Mouse (Mus musculus) midbrain, embryonic 15.5 days (tissue): ENCODE results near the gene AL607142.1. TPM values are rescaled to one million over a fixed set of nuclear protein-coding genes. Genes with fewer than 3 reads are reported as not detected.

Experiments
- ATAC-seq: fragments of 200-750 bp; cut with Nextera tagmentation; replicated peaks from 2 replicates; pipeline ENCODE4 v1.8.0; 2017; ENCODE audit warnings: moderate TSS enrichment
- H3K27ac ChIP-seq: fragments of 300-500 bp; sonication (generic); 2 replicates; pipeline ENCODE4 v1.5.1; 2015; ENCODE audit warnings: mild to moderate bottlenecking, inconsistent platforms
- H3K27me3 ChIP-seq: fragments of 300-500 bp; sonication (generic); replicated peaks from 2 replicates; pipeline ENCODE4 v1.6.1; 2015; ENCODE audit warnings: inconsistent platforms
- H3K36me3 ChIP-seq: fragments of 300-500 bp; sonication (generic); replicated peaks from 2 replicates; pipeline ENCODE4 v1.6.1; 2015; ENCODE audit warnings: inconsistent platforms
- H3K4me1 ChIP-seq: fragments of 300-500 bp; sonication (generic); 2 replicates; pipeline ENCODE4 v1.6.1; 2015; ENCODE audit warnings: inconsistent platforms
- H3K4me2 ChIP-seq: fragments of 300-500 bp; sonication (generic); 2 replicates; pipeline ENCODE4 v1.6.1; 2015; ENCODE audit warnings: inconsistent platforms, mild to moderate bottlenecking, moderate library complexity
- H3K4me3 ChIP-seq: fragments of 300-500 bp; sonication (generic); 2 replicates; pipeline ENCODE4 v1.5.1; 2015; ENCODE audit warnings: mild to moderate bottlenecking, inconsistent platforms
- H3K9ac ChIP-seq: fragments of 300-500 bp; sonication (generic); 2 replicates; pipeline ENCODE4 v1.6.1; 2015; ENCODE audit warnings: mild to moderate bottlenecking, inconsistent platforms
- H3K9me3 ChIP-seq: fragments of 300-500 bp; sonication (generic); 2 replicates; pipeline ENCODE4 v1.6.1; 2016; ENCODE audit warnings: inconsistent platforms
- WGBS: fragments of 180-500 bp; shearing (Covaris S2); methylation state at CpG from one replicate; pipeline ENCODE4 v1.1.7; 2015; ENCODE audit warnings: mixed read lengths; 5-methylcytosine and 5-hydroxymethylcytosine counted together
- polyA plus RNA-seq: library from polyadenylated mRNA; unstranded; fragments of >200 nt; fragmentation: Nextera tagmentation; extraction: Ambion mirVana; gene quantifications from 2 replicates; pipeline ENCODE4 v1.2.1, GENCODE M21; 2015

Gene AL607142.1
- polyA plus RNA-seq, 1 experiment from 2014 or later = not detected

DNA sequence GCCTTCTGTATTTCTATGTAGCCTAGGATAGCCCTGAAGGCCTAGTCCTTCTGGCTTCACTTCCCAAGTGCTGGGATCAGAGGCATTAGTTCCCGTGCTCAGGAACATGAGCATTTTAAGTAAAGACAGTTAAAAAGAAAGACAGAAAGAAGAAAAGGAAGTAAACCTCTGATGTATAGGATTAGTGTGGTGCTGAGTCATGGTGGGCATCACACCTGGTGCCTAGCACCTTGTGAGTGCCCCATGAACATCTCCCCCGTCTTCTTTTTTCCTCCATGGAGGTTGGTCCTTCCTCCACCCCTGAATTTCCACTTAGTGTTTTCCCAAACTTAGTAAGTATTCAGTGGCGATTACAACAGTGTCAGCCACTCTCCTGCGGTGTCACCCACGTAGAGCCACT is 20.2 kb upstream of the AL607142.1 start:
- no peaks in the 10 kb centered on the region for H3K9me3 ChIP-seq
- ATAC-seq = no peak
- no peaks in the 10 kb centered on the region for H3K27me3 ChIP-seq
- no peak overlapping the region for H3K4me3 ChIP-seq
- H3K36me3 ChIP-seq = no peaks in the 10 kb centered on the region
- no peak overlapping the region for H3K9ac ChIP-seq
- 79% methylated on average over 5 of the region's 5 CpGs for WGBS
- H3K27ac ChIP-seq = no peak overlapping the region
- no peaks in the 10 kb centered on the region for H3K4me1 ChIP-seq
- H3K4me2 ChIP-seq = no peak overlapping the region

DNA sequence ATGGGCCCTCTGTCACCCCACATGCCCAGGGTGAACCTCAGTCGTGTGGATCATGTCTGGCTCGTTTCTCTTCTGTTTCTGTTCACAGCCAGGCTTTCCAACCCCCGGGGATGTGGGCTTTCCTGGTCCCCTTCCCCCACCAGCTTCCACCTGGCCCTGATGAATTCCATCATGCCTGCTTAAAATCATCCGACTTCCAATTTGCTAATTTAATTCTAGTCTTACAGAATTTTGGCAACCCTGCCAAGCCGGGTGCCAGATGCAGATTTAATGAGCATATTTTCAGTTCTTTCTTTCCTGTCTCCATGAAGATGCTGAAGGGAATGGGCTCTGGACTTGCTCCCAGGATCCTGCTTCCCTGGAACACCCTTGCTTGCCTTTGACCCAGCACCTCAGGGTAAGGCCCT is 19.7 kb upstream of the AL607142.1 start:
- ATAC-seq = no peak
- 54% methylated on average over 5 of the region's 5 CpGs for WGBS
- no peaks in the 10 kb centered on the region for H3K36me3 ChIP-seq

DNA sequence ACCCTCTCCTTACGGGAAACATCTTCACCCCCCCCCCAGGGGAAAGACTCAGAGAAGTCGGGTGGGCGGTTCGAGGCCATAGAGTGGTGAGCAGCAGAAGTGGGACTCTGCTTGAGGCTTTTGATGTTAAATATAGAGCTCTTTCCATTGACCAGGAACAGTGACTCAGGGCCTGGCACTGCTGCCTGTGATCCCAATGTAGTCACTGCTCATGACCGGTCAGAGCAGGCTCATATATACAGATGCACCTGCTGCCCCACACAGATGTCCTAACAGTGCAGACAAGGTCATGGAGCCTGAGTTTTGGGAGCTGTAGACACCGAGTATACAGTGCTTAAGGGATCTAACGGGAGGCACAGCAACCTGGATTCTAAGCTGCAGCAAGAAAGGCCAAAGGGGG is 18.9 kb upstream of the AL607142.1 start:
- H3K9me3 ChIP-seq = no peaks in the 10 kb centered on the region
- no peaks in the 10 kb centered on the region for H3K4me1 ChIP-seq
- no peak overlapping the region for H3K4me2 ChIP-seq
- no peak overlapping the region for H3K27ac ChIP-seq
- H3K9ac ChIP-seq = no peak overlapping the region
- WGBS = 86% methylated on average over 7 of the region's 7 CpGs
- H3K4me3 ChIP-seq = no peak overlapping the region
- no peaks in the 10 kb centered on the region for H3K27me3 ChIP-seq
- ATAC-seq = no peak
- no peaks in the 10 kb centered on the region for H3K36me3 ChIP-seq

More for the DNA sequence above, 19.7 kb upstream of the AL607142.1 start:
- Histone ChIP-seq H3K27me3 (no peaks in the 10 kb centered on the region), H3K9ac (no peak overlapping the region), H3K27ac (no peak overlapping the region; the same call in 1 of the 2 replicates), H3K4me1 (no peaks in the 10 kb centered on the region), H3K4me3 (no peak overlapping the region), H3K4me2 (no peak overlapping the region), H3K9me3 (no peaks in the 10 kb centered on the region)

DNA sequence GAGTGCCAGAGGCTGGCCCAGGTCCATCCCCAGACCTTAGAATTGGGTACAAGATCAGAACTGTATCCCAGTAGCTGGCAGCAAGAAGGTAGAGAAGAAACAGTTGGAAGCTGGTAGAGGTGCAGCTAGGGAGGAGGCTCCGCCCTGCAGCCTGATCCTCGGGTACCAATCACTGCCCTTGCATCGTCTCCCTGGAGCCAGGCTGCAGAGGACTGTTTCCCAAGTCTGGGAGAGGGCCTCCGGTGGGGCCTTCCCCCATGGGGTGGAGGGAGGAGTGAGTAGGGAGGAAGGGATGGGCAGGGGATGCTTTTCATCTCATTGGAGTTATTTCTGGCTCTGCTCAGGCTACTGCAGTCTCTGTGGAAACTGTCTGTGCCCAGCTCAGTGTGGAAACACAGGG is 17.7 kb upstream of the AL607142.1 start:
- Histone ChIP-seq H3K9me3 (no peaks in the 10 kb centered on the region), H3K4me1 (no peaks in the 10 kb centered on the region), H3K9ac (no peak overlapping the region), H3K4me3 (no peak overlapping the region), H3K4me2 (no peak overlapping the region), H3K27ac (no peak overlapping the region), H3K36me3 (no peaks in the 10 kb centered on the region), H3K27me3 (no peaks in the 10 kb centered on the region)
- whole genome bisulfite sequencing = 36% methylated on average over 4 of the region's 4 CpGs
- ATAC-seq = no peak

DNA sequence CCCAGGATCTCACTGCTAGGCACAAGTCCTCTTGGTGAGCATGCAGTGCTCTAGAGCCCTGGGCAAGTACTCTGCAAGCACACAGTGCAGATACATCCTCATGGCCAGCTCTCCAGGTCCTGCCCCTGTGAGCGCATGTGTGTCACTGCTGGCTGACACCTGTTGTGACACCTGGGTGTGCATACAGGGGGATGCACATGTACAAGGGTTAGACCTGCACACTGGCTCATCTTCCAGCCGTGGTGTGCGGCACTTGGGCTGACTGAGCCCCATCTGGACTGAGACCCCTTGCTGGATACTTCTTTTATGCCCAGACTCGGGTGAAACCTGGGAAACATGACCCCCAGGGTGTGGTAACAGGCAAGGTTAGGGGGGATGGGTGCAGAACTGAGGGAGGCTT is 16.5 kb upstream of the AL607142.1 start:
- no peaks in the 10 kb centered on the region for H3K9me3 ChIP-seq
- ATAC-seq = 0 out of 2 replicates have a peak, but pooled peaks have one; percentile 30
- H3K9ac ChIP-seq = no peak overlapping the region
- H3K4me3 ChIP-seq = no peak overlapping the region
- WGBS = 80% methylated on average over 4 of the region's 4 CpGs
- H3K27me3 ChIP-seq = no peaks in the 10 kb centered on the region
- H3K36me3 ChIP-seq = no peaks in the 10 kb centered on the region
- no peaks in the 10 kb centered on the region for H3K4me1 ChIP-seq
- H3K27ac ChIP-seq = no peak overlapping the region
- H3K4me2 ChIP-seq = no peak overlapping the region

DNA sequence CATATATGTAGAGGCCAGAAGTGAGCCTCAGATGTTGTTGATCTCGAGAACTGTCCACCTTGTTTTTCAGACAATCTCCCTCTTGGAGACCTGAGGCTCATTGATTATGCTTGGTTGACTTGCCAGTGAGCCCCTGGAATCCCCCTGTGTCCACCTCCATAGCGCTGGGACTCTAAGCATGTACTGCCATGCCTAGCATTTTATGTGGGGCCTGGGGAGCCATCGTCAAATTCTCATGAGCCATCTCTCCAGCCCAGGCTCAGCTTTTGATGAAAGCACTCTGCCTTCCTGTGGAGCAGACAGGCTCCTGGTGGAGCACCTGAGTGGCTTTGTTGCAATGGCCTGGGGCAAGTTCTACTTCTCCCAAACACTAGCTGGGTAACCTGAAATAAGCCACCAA is 14.9 kb upstream of the AL607142.1 start:
- no peaks in the 10 kb centered on the region for H3K36me3 ChIP-seq
- no peak overlapping the region for H3K9ac ChIP-seq
- 82% methylated on average over 3 of the region's 3 CpGs for WGBS
- H3K4me2 ChIP-seq = no peak overlapping the region
- no peaks in the 10 kb centered on the region for H3K27me3 ChIP-seq
- H3K27ac ChIP-seq = no peak overlapping the region
- H3K9me3 ChIP-seq = no peaks in the 10 kb centered on the region
- H3K4me1 ChIP-seq = no peaks in the 10 kb centered on the region
- ATAC-seq = no peak
- H3K4me3 ChIP-seq = no peak overlapping the region

DNA sequence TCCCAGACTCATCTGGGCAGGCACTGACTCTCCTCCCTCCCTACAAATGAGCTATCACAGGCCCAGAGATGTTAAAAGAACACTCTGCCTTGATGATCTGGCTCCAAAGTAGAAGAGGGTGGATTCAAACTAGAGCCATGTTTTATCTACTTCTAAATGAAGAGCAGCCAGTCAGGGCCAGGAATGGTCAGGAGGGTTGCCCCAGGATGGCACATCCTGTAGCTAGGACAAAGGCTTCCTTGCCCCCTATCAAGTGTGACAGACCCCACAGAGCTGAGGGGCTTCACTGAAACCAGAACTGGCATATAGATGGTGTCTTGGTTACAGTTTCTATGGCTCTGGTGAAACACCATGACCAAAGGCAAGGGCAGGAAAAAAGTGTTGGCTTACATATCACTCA is 12.3 kb upstream of the AL607142.1 start:
- Histone ChIP-seq H3K4me2 (no peak overlapping the region), H3K9me3 (no peaks in the 10 kb centered on the region), H3K36me3 (no peaks in the 10 kb centered on the region), H3K27ac (no peak overlapping the region), H3K27me3 (no peaks in the 10 kb centered on the region), H3K4me3 (no peak overlapping the region), H3K4me1 (no peaks in the 10 kb centered on the region), H3K9ac (no peak overlapping the region)
- ATAC-seq = no peak

DNA sequence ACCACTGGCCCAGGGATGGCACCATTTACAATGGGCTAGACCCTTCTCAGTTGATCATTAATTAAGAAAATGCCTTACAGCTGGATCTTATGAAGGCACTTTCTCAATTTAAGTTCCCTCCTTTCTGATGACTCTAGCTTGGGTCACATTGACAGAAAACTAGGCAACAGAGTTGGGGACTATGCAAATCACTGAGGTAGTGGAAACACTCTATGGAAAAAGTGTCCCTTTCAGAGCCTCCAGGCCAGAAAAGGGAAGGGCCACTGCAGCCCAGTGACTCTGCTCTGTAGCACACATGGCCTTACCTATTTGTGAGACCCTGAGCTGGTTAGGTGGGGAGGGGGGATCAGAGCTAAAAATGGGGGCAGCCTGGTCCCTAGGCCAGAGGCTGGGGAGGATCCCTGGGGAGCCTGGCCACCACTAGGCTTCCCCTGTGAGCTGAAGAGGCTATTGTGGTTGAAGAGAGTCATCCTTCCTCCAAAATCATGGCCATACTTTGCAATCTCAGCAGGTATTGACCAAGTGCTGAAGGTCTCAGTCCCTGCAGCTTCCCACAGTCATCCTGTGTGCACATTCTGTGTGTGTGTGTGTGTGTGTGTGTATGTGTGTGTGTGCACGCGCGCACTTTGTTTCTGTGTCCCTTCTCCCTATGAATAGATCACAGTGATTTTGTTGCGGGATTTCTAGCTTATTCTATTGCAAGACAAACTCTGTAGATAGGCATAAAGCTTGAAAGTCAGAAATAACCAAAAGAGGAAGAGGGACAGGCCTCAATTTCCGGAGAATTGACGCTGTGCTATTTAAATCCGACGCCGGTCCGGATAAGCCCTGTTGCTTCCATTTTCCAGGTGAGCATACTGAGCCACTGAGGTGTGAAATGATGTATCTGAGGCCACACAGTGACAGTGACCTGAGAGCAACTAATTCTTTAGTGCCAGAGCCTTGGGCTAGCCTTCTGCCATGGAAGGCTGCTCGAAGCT is 11.5 kb upstream of the AL607142.1 start:
- H3K4me3 ChIP-seq = no peak overlapping the region
- H3K4me1 ChIP-seq = no peaks in the 10 kb centered on the region
- no peak for ATAC-seq
- no peak overlapping the region for H3K27ac ChIP-seq
- H3K27me3 ChIP-seq = no peaks in the 10 kb centered on the region
- WGBS = 88% methylated on average over 11 of the region's 11 CpGs
- H3K36me3 ChIP-seq = no peaks in the 10 kb centered on the region
- H3K9ac ChIP-seq = no peak overlapping the region
- no peak overlapping the region for H3K4me2 ChIP-seq
- H3K9me3 ChIP-seq = no peaks in the 10 kb centered on the region

DNA sequence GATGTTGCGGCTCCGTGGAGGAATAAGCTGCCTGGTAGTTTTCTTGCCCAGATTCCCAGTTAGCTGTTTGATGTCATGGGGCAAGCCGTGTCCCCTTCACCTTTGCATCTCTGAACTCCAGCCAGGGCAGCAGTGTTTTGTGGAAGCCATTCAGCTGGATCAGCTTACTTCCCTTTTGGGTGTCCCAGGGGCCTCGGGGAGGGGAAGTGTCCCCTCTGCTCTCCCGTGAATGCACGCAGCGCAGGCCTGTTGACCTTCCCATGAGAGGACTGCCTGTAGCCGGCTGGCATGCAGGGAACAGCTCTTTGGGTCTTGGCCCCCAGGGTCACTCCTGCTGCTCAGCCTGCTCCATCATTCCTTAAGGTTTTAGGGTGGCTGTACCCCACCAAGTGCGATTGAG is 10.7 kb upstream of the AL607142.1 start:
- Histone ChIP-seq H3K9me3 (no peaks in the 10 kb centered on the region), H3K4me1 (no peaks in the 10 kb centered on the region), H3K27ac (no peak overlapping the region), H3K9ac (no peak overlapping the region), H3K4me2 (no peak overlapping the region), H3K27me3 (no peaks in the 10 kb centered on the region), H3K4me3 (no peak overlapping the region), H3K36me3 (no peaks in the 10 kb centered on the region)
- WGBS = 78% methylated on average over 9 of the region's 9 CpGs
- ATAC-seq = no peak

DNA sequence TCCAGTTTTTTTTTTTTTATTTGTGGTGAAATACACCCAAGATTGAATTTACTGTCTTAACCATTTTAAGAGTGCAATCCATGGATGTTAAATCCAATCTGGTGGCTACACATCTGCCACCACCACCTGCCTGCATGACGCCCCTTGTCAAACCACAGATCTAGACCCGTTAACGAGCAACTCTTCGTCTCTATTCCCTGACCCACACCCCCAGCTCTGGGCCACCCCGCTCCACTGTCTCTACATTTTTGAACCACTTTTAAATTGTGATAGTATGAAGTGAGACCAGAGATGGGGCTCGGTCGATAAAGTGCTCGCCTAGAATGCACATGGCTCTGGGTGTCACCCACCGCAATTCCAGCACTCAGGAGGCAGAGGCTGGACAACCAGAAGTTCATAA is 8.3 kb upstream of the AL607142.1 start:
- H3K9me3 ChIP-seq = no peaks in the 10 kb centered on the region
- H3K4me3 ChIP-seq = no peak overlapping the region
- no peak overlapping the region for H3K9ac ChIP-seq
- no peaks in the 10 kb centered on the region for H3K4me1 ChIP-seq
- H3K36me3 ChIP-seq = no peaks in the 10 kb centered on the region
- H3K27me3 ChIP-seq = no peaks in the 10 kb centered on the region
- no peak overlapping the region for H3K27ac ChIP-seq
- no peak for ATAC-seq
- 95% methylated on average over 9 of the region's 9 CpGs for WGBS
- H3K4me2 ChIP-seq = no peak overlapping the region

DNA sequence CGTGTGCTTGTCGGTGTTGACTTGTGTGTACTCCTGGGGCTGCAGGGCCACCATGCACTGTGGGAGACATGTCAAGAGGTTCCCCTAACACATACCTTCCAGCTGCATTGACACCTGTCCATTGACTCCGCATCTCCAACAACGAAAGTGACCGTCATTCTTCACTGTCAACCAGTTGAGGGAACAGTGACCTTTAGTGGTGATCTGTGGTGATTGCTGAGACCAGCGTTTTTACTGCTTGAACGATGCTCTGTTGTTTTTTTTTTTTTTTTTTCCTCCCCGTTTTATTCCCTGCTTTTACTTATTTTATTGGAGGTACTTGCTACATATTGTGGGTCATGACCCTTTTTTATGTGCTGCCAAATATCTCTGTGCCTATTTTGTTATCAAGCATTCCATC is 7.3 kb upstream of the AL607142.1 start:
- Histone ChIP-seq H3K4me3 (no peak overlapping the region), H3K36me3 (no peaks in the 10 kb centered on the region), H3K4me2 (no peak overlapping the region), H3K9me3 (no peaks in the 10 kb centered on the region), H3K27me3 (no peaks in the 10 kb centered on the region), H3K9ac (no peak overlapping the region), H3K27ac (no peak overlapping the region), H3K4me1 (no peaks in the 10 kb centered on the region)
- ATAC-seq = no peak
- 83% methylated on average over 8 of the region's 8 CpGs for WGBS

DNA sequence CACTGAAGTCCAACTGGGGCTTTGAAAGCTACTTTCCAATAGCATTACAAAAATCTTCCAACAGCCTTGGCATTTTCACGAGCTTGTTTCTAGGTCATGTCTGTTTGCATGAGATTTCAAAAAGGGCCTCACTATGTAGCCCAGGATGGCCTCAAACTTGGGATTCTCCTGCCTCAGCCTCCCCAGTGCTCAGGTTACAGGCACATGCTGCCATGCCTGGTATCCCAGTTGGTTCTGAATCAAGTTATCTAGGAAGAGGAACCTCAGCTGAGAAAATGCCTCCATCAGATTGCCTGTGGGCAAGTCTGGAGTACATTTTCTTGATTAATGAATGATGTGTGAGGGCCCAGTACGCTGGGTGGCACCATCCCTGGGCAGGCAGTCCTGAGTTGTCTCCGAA is 6.6 kb upstream of the AL607142.1 start:
- Histone ChIP-seq H3K27me3 (no peaks in the 10 kb centered on the region), H3K36me3 (no peaks in the 10 kb centered on the region), H3K4me2 (no peak overlapping the region), H3K9me3 (no peaks in the 10 kb centered on the region), H3K27ac (no peak overlapping the region), H3K4me3 (no peak overlapping the region), H3K4me1 (no peaks in the 10 kb centered on the region), H3K9ac (no peak overlapping the region)
- no peak for ATAC-seq
- WGBS = 90% methylated on average over 3 of the region's 3 CpGs

DNA sequence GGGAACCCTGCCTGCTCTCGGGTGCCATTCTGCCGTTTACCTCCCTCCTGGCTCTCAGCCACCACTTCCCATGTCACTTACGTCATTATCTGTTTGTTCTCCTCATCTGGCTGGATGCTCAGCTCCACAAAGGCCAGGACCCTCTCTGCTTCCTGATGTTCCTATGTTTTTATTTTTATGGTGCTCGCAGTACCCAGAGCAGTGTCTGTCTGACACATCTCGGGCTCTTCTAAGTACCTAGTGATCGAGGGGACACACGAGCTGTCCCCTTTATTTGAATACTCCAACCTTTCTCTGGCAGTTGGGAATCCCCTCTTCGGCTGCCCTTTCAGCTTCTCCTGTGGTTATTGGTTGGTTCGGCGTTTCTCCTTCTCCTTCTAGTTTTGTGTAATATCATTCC is 6.0 kb upstream of the AL607142.1 start:
- Histone ChIP-seq H3K9ac (no peak overlapping the region), H3K27ac (no peak overlapping the region), H3K4me2 (no peak overlapping the region), H3K27me3 (no peaks in the 10 kb centered on the region), H3K4me3 (no peak overlapping the region), H3K4me1 (no peaks in the 10 kb centered on the region), H3K9me3 (no peaks in the 10 kb centered on the region), H3K36me3 (no peaks in the 10 kb centered on the region)
- 77% methylated on average over 10 of the region's 10 CpGs for WGBS
- ATAC-seq = no peak
